Mouse (Mus musculus): ENCODE results near the gene Comtd1. TPM values are rescaled to one million over a fixed set of nuclear protein-coding genes. Genes with fewer than 3 reads are reported as not detected.

Gene Comtd1
- polyA plus RNA-seq, 1 experiment, result 19.9 TPM

DNA sequence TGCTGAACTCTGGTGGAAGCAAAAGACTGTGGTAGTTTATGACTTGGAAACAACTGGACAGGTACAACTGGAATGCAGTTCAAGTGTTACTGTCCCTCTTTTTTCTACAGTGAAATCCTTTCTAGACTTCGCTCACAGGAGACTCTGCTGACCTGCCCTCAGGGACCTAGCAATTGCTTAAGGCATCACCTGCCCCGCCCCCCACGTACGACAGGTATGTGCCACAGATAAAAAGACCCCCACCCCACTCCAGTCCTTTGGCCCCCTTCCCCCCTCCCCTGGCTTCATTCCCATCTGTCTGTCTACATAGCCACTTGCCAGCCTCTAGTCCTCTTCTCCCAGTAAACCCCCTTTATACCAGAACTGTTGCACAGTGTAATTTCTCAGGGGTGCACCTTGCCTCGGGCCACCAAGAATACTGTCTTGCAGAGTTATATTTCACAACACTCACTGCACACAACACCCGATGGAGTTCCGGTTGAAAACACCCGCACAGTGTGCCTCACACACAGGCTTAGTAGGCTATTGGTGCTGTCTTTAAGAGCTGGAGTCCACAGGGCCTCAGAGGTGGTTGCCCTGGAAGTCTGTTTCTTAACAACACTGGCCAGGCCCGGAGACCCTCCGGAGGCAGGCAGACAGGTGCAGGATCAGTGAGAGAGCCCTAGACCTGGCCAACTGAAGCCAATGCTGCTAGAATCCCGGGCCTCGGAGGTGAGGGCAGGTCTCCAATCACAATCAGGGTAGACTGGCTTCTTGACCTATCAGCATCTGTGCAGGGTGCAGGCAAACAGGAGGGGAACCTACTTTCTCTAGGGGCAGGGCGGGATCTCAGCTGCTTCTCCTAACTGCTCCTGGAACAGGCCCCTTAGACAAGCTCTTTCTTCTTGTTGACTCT, 994 bp upstream of the Comtd1 start:
- 95% methylated on average over 13 of the region's 13 CpGs for WGBS
- no peak for DNase-seq
- Histone ChIP-seq H3K4me3 (ENCODE audit: control insufficient read depth, insufficient read depth, low read length) (no peak overlapping the region), H3K27ac (ENCODE audit: control insufficient read depth, insufficient read depth, low read length) (no peak overlapping the region), H3K36me3 (ENCODE audit: control insufficient read depth, insufficient read depth, low read length) (peaks cover 13% of the 10 kb centered on the region), H3K27me3 (ENCODE audit: control insufficient read depth, insufficient read depth, low read length) (no peaks in the 10 kb centered on the region), H3K4me1 (replicated peaks; ENCODE audit: control insufficient read depth, insufficient read depth, low read length) (peaks cover 19% of the 10 kb centered on the region)
- no peak for TF ChIP-seq POLR2A (IDR thresholded peaks at IDR 0.05; ENCODE audit: control insufficient read depth, extremely low read depth, insufficient read depth, low read length, poor library complexity)
- TF ChIP-seq CTCF (IDR thresholded peaks at IDR 0.05; ENCODE audit: borderline replicate concordance, control insufficient read depth, extremely low read depth, insufficient read depth, low read length, poor library complexity), result no peak

DNA sequence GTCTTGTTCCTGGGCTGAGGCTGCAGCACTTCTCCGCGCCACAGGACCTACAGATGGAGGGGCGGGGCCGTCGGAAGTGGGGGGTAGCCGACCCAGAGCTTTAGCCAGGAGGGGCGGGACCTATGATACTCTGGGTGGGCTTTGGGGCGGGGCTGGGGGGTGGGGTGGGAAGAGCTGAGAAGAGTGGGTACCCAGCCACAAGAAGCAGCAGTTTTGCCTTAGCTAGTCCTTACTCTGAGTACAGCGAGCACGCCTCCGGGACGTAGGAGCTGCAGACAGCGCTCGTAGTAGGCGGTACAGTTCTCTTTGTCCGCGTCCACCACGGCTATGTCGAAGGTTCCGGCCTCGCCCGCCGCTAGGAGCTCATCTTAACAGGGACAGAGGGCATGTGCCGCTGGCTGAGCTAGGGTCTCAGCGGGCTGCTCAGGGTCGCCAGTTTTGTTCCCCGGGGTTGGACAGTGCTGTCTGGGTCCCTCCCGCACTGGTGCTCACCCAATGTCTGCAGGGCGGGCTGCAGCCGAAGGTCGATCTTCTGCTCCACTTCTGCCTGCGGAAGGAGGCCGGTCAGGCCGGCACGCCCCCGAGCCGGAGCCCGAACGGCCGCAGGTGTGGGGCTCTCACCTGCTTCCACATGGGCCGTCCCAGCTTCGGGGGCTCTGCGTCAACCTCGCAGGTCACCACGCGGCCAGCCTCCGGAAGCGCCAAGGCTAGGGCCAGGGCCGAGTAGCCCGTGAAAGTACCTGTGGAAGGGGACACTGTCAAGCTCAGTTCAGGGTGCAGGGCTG, 1.2 kb downstream of the Comtd1 start:
- TF ChIP-seq CTCF (IDR thresholded peaks at IDR 0.05; ENCODE audit: borderline replicate concordance, control insufficient read depth, extremely low read depth, insufficient read depth, low read length, poor library complexity), result no peak
- no peak for TF ChIP-seq POLR2A (IDR thresholded peaks at IDR 0.05; ENCODE audit: control insufficient read depth, extremely low read depth, insufficient read depth, low read length, poor library complexity)

DNA sequence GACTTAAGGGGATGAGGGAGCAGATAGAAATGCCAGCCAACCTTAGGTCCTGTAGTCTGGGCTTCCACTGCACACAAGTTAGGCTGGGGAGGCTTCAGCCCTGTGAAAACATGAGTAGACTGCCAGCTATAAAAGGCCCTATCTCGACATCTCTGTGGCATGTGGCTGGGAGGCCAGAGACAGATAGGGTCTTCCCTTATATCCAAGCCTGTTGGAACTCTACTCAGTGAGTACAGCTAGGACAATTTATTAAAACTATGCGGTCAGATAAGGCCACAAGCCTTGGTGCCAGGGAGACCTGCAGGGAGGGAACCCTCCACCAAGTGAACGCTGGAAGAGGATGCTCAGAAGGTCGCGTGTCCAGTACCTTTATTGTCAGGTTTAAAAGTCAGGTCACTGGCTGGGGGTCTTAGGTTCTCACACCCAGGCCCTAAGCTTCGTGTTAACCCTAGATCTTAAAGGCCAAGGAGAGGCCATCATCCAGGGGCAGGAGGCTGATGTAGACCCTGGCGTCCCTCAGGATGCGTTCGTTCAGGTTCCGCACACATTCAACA, 1.9 kb downstream of the Comtd1 start:
- no peak overlapping the region for H3K4me3 ChIP-seq (ENCODE audit: control insufficient read depth, insufficient read depth, low read length)
- no peak overlapping the region; the same call in 1 of the 2 replicates for H3K27ac ChIP-seq (ENCODE audit: control insufficient read depth, insufficient read depth, low read length)
- peaks cover 12% of the 10 kb centered on the region for H3K4me1 ChIP-seq (replicated peaks; ENCODE audit: control insufficient read depth, insufficient read depth, low read length)
- 42% methylated on average over 10 of the region's 10 CpGs for WGBS
- no peak for DNase-seq
- TF ChIP-seq POLR2A (IDR thresholded peaks at IDR 0.05; ENCODE audit: control insufficient read depth, extremely low read depth, insufficient read depth, low read length, poor library complexity) (no peak), CTCF (IDR thresholded peaks at IDR 0.05; ENCODE audit: borderline replicate concordance, control insufficient read depth, extremely low read depth, insufficient read depth, low read length, poor library complexity) (no peak)
- peaks cover 41% of the 10 kb centered on the region for H3K36me3 ChIP-seq (ENCODE audit: control insufficient read depth, insufficient read depth, low read length)
- no peaks in the 10 kb centered on the region for H3K27me3 ChIP-seq (ENCODE audit: control insufficient read depth, insufficient read depth, low read length)

More for the DNA sequence above, 1.2 kb downstream of the Comtd1 start:
- peak overlapping the region; percentile 76 for H3K4me3 ChIP-seq (ENCODE audit: control insufficient read depth, insufficient read depth, low read length)
- peak; percentile 58 for DNase-seq
- no peak overlapping the region for H3K27ac ChIP-seq (ENCODE audit: control insufficient read depth, insufficient read depth, low read length)
- peaks cover 12% of the 10 kb centered on the region for H3K4me1 ChIP-seq (replicated peaks; ENCODE audit: control insufficient read depth, insufficient read depth, low read length)
- H3K27me3 ChIP-seq (ENCODE audit: control insufficient read depth, insufficient read depth, low read length), result no peaks in the 10 kb centered on the region
- 1% methylated on average over 50 of the region's 50 CpGs for WGBS
- peaks cover 34% of the 10 kb centered on the region for H3K36me3 ChIP-seq (ENCODE audit: control insufficient read depth, insufficient read depth, low read length)

- no peak for DNase-seq
- TF ChIP-seq CTCF (IDR thresholded peaks at IDR 0.05; ENCODE audit: borderline replicate concordance, control insufficient read depth, extremely low read depth, insufficient read depth, low read length, poor library complexity) (no peak), POLR2A (IDR thresholded peaks at IDR 0.05; ENCODE audit: control insufficient read depth, extremely low read depth, insufficient read depth, low read length, poor library complexity) (no peak)
- 93% methylated on average over 6 of the region's 6 CpGs for WGBS
- H3K36me3 ChIP-seq (ENCODE audit: control insufficient read depth, insufficient read depth, low read length), result peaks cover 78% of the 10 kb centered on the region
- H3K27ac ChIP-seq (ENCODE audit: control insufficient read depth, insufficient read depth, low read length), result no peak overlapping the region
- no peak overlapping the region for H3K4me3 ChIP-seq (ENCODE audit: control insufficient read depth, insufficient read depth, low read length)
- no peaks in the 10 kb centered on the region for H3K27me3 ChIP-seq (ENCODE audit: control insufficient read depth, insufficient read depth, low read length)
- H3K4me1 ChIP-seq (replicated peaks; ENCODE audit: control insufficient read depth, insufficient read depth, low read length), result peaks cover 12% of the 10 kb centered on the region
Measured at GRCm38 (mm10) chr14:21843263-21843662, 5.5 kb downstream of the Comtd1 start.

DNA sequence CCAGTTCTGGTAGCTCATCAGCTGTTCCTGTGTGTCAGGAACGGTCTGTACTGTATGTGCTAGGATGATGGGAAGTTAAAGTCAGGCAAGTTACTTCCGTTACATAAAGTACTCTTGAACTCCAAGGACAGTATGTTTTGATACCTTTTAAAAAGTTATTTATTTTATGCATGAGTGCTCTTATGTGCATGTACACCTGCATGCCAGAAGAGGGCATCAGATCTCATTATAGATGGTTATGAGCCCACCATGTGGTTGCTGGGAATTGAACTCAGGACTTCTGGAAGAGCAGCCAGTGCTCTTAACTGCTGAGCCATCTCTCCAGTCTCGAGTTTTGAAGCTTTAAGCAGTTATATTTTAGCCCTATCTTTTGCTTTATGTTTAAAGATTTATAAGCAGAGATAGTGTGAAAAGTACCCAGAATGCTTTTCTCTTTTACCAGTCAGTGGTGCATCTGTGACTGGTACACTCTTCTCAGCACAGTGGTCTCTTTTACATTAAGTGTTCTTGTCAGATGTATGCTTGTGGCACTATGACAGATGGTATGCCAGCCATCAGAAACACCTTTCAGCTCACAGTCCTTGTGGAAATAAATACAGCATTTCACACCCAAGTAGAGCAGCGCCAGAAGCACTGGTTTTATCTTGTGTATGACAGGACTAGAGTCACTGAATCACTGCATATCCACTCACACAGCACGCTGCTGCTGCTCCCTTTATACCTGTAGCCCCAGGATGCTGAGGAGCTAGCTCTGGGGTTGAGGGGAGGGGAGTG, 6.8 kb downstream of the Comtd1 start:
- Histone ChIP-seq H3K27ac (ENCODE audit: control insufficient read depth, insufficient read depth, low read length) (no peak overlapping the region), H3K4me1 (replicated peaks; ENCODE audit: control insufficient read depth, insufficient read depth, low read length) (peaks cover under 1% of the 10 kb centered on the region; the same call in 1 of the 2 replicates), H3K4me3 (ENCODE audit: control insufficient read depth, insufficient read depth, low read length) (no peak overlapping the region), H3K27me3 (ENCODE audit: control insufficient read depth, insufficient read depth, low read length) (no peaks in the 10 kb centered on the region), H3K36me3 (ENCODE audit: control insufficient read depth, insufficient read depth, low read length) (peaks cover 90% of the 10 kb centered on the region)
- no peak for TF ChIP-seq CTCF (IDR thresholded peaks at IDR 0.05; ENCODE audit: borderline replicate concordance, control insufficient read depth, extremely low read depth, insufficient read depth, low read length, poor library complexity)
- TF ChIP-seq POLR2A (IDR thresholded peaks at IDR 0.05; ENCODE audit: control insufficient read depth, extremely low read depth, insufficient read depth, low read length, poor library complexity), result no peak
- 92% methylated on average over 5 of the region's 5 CpGs for WGBS
- DNase-seq, result no peak

Data from thymus, adult 2 months (tissue).